Comparison of ENCODE assay signal across 9 mouse cellular contexts in the genomic region with DNA sequence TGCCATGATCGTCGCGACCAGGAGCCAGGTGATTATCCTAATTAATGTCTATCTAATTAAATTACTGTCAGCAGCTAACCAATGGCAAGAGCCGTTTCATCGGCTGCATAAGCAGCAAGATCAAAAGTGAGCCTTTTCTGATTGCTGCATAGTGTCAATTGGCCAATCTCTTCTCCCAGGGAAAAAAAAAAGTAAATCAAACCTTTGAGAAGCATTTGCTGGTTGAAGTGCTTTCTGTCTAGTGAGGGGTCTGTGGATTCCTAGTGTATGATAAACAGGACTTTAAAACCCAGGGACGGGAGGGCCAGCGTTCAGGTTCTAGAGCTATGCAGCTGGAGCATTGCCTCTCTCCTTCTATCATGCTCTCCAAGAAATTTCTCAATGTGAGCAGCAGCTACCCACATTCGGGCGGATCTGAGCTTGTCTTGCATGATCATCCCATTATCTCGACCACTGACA. TPM values are rescaled to one million over a fixed set of nuclear protein-coding genes. Genes with fewer than 3 reads are reported as not detected.
DNase-seq lines count a peak whose midpoint lies in the region; ATAC-seq and TF ChIP-seq lines count a peak whose summit lies in the region.
"Had no signal": no experiment of that assay in that cellular context is flagged by ENCODE, and none has a peak within 500 bp of the region (broad histone marks: within the 10 kb centered on the region; RNA-seq: fewer than 3 reads in every experiment).

No protein-coding gene starts in this region.

- ATAC-seq in embryonic facial prominence, embryonic 14.5 days (ENCODE audit: low read depth) = no peak
- no peak for ATAC-seq in kidney, embryonic 15.5 days (replicated peaks; ENCODE audit: low FRiP score)

- H3K27ac ChIP-seq in embryonic facial prominence, embryonic 14.5 days (replicated peaks; ENCODE audit: low read depth, low read length) = no peak overlapping the region
- no peak overlapping the region for H3K27ac ChIP-seq in kidney, embryonic 15.5 days

- H3K9ac ChIP-seq in embryonic facial prominence, embryonic 14.5 days (ENCODE audit: low read depth, low read length) = no peak overlapping the region
- H3K9ac ChIP-seq in kidney, embryonic 15.5 days = no peak overlapping the region

- H3K4me3 ChIP-seq in lung, adult 2 months (replicated peaks; ENCODE audit: extremely low read depth, low read depth, low read length) = no peak overlapping the region
- H3K4me3 ChIP-seq in embryonic facial prominence, embryonic 14.5 days (ENCODE audit: low read depth, low read length) = no peak overlapping the region
- no peak overlapping the region for H3K4me3 ChIP-seq in kidney, embryonic 15.5 days (replicated peaks)

- H3K36me3 ChIP-seq in embryonic facial prominence, embryonic 14.5 days (ENCODE audit: control insufficient read depth, insufficient read depth, low read length) = no peaks in the 10 kb centered on the region
- H3K36me3 ChIP-seq in kidney, embryonic 15.5 days = 0 out of 2 replicates have a peak, but pooled peaks cover 5% of the 10 kb centered on the region

- H3K4me1 ChIP-seq in lung, adult 2 months (ENCODE audit: control insufficient read depth, insufficient read depth, low read length) = peaks cover 6% of the 10 kb centered on the region
- peaks cover 6% of the 10 kb centered on the region; the same call in 1 of the 2 replicates for H3K4me1 ChIP-seq in embryonic facial prominence, embryonic 14.5 days (ENCODE audit: control insufficient read depth, insufficient read depth, low read length)
- peaks cover 28% of the 10 kb centered on the region for H3K4me1 ChIP-seq in kidney, embryonic 15.5 days

- H3K27me3 ChIP-seq in embryonic facial prominence, embryonic 14.5 days (replicated peaks; ENCODE audit: control insufficient read depth, insufficient read depth, low read length) = peaks cover 75% of the 10 kb centered on the region
- H3K27me3 ChIP-seq in kidney, embryonic 15.5 days = peaks cover 81% of the 10 kb centered on the region

- WGBS in lung, adult 2 months = 8% methylated on average over 10 of the region's 10 CpGs
- 2% methylated on average over 10 of the region's 10 CpGs for WGBS in embryonic facial prominence, embryonic 14.5 days
- WGBS in kidney, embryonic 15.5 days = 2% methylated on average over 10 of the region's 10 CpGs

- peak; percentile 10 for DNase-seq in lung, adult 2 months
- no peak for DNase-seq in lung, postnatal 14 days
- DNase-seq in embryonic facial prominence, embryonic 14.5 days (ENCODE audit: low spot score) = peak; percentile 13
- peak; percentile 36 to 43 for DNase-seq in frontal cortex, postnatal 14 days (ENCODE audit: low spot score in 2 of 2)
- peak; percentile 76 to 87 for DNase-seq in right cerebral cortex, postnatal 10 days (ENCODE audit: low spot score in 2 of 2)
- no peak for DNase-seq in ovary, adult 18-20 months (ENCODE audit: low spot score)

- H3K4me2 ChIP-seq in embryonic facial prominence, embryonic 14.5 days (ENCODE audit: low read depth, low read length) = no peak overlapping the region
- no peak overlapping the region for H3K4me2 ChIP-seq in kidney, embryonic 15.5 days

- H3K9me3 ChIP-seq in embryonic facial prominence, embryonic 14.5 days (ENCODE audit: control insufficient read depth, low read length) = no peaks in the 10 kb centered on the region
- no peaks in the 10 kb centered on the region for H3K9me3 ChIP-seq in kidney, embryonic 15.5 days (replicated peaks)
- H3K9me3 ChIP-seq: megakaryocyte, embryonic 14.5 days had no signal

- no peak for TF ChIP-seq CTCF in lung, adult 2 months (IDR thresholded peaks at IDR 0.05; ENCODE audit: insufficient read depth, low read length)

- no peak for TF ChIP-seq POLR2A in lung, adult 2 months (IDR thresholded peaks at IDR 0.05; ENCODE audit: borderline replicate concordance, extremely low read depth, low read depth, low read length)

RNA-seq across cellular contexts. Expression of a gene that starts 1.7 kb away (rescaled TPM):
- polyA plus RNA-seq in lung, adult 2 months (2012; rRNA removed) = 0.07 and 0.09 TPM in 2 replicates
- polyA plus RNA-seq in embryonic facial prominence, embryonic 14.5 days (2014; fragmentation: Nextera tagmentation; extraction: Ambion mirVana) = 0.24 and 0.38 TPM in 2 replicates
- polyA plus RNA-seq in kidney, embryonic 15.5 days (2015; fragmentation: Nextera tagmentation; extraction: Ambion mirVana) = 0.14 TPM in 1 of 2 replicates, not detected in the other
- polyA plus RNA-seq: gonadal fat pad, adult 2 months had no signal

Comparison
In these comparisons a context has a peak if more than half of its experiments do, and no peak if none do; other contexts are left out.
1. DNase-seq: peak in lung, adult 2 months (single experiment), embryonic facial prominence, embryonic 14.5 days (single experiment), frontal cortex, postnatal 14 days (2 of 2) and right cerebral cortex, postnatal 10 days (2 of 2); none in lung, postnatal 14 days (single experiment) and ovary, adult 18-20 months (single experiment).